Mouse (Mus musculus): Measurements from ENCODE around the gene Cort. TPM values are rescaled to one million over a fixed set of nuclear protein-coding genes. Genes with fewer than 3 reads are reported as not detected.

Gene Cort
- polyA plus RNA-seq, 1 experiment from 2014 or later: not detected

GRCm38 (mm10) chr4:149079629-149080028 is 46.9 kb downstream of the Cort start:
- no peak overlapping the region for H3K4me3 ChIP-seq
- H3K9ac ChIP-seq: no peak overlapping the region
- peaks cover 19% of the 10 kb centered on the region for H3K4me1 ChIP-seq
- H3K9me3 ChIP-seq (replicated peaks): no peaks in the 10 kb centered on the region
- 91% methylated on average over 6 of the region's 6 CpGs for WGBS
- H3K27ac ChIP-seq: no peak overlapping the region
- no peak overlapping the region for H3K4me2 ChIP-seq
- H3K36me3 ChIP-seq (ENCODE audit: poor library complexity, severe bottlenecking): peaks cover 7% of the 10 kb centered on the region; the same call in 1 of the 2 replicates
- ATAC-seq: no peak
- H3K27me3 ChIP-seq: no peaks in the 10 kb centered on the region

- Histone ChIP-seq H3K36me3 (ENCODE audit: poor library complexity, severe bottlenecking) (peaks cover 9% of the 10 kb centered on the region; the same call in 1 of the 2 replicates), H3K4me3 (no peak overlapping the region), H3K9me3 (replicated peaks) (no peaks in the 10 kb centered on the region), H3K27me3 (no peaks in the 10 kb centered on the region), H3K9ac (no peak overlapping the region), H3K4me1 (peaks cover 19% of the 10 kb centered on the region), H3K4me2 (no peak overlapping the region), H3K27ac (no peak overlapping the region)
- ATAC-seq: no peak
- WGBS: 75% methylated on average over 4 of the region's 4 CpGs
These were observed 48.3 kb downstream of the Cort start for GRCm38 (mm10) chr4:149078261-149078660.

- H3K4me1 ChIP-seq: peaks cover 11% of the 10 kb centered on the region; the same call in 1 of the 2 replicates
- H3K9me3 ChIP-seq (replicated peaks): no peaks in the 10 kb centered on the region
- H3K9ac ChIP-seq: no peak overlapping the region
- 24% methylated on average over 10 of the region's 10 CpGs for WGBS
- ATAC-seq: peak; percentile 85
- H3K27me3 ChIP-seq: no peaks in the 10 kb centered on the region
- no peak overlapping the region for H3K4me2 ChIP-seq
- H3K4me3 ChIP-seq: no peak overlapping the region
- H3K36me3 ChIP-seq (ENCODE audit: poor library complexity, severe bottlenecking): peaks cover 20% of the 10 kb centered on the region
- no peak overlapping the region for H3K27ac ChIP-seq
These were observed 50.5 kb downstream of the Cort start for GRCm38 (mm10) chr4:149075871-149076575.

GRCm38 (mm10) chr4:149075073-149075472 is 51.5 kb downstream of the Cort start:
- H3K4me1 ChIP-seq: peaks cover 16% of the 10 kb centered on the region
- peaks cover 20% of the 10 kb centered on the region for H3K36me3 ChIP-seq (ENCODE audit: poor library complexity, severe bottlenecking)
- H3K4me3 ChIP-seq: no peak overlapping the region
- H3K27ac ChIP-seq: no peak overlapping the region
- WGBS: 92% methylated on average over 13 of the region's 13 CpGs
- H3K9ac ChIP-seq: no peak overlapping the region
- H3K4me2 ChIP-seq: no peak overlapping the region
- H3K9me3 ChIP-seq (replicated peaks): no peaks in the 10 kb centered on the region
- no peak for ATAC-seq
- H3K27me3 ChIP-seq: no peaks in the 10 kb centered on the region

Other genes with a start within 250 kb of the Cort start
- 46.1 and 47.8 TPM in 2 replicates for gene Pex14, start 26.9 kb downstream of the Cort start, polyA plus RNA-seq (2015; fragmentation: Nextera tagmentation; extraction: Ambion mirVana)
- gene Dffa, start 22.6 kb downstream of the Cort start, polyA plus RNA-seq (2015; fragmentation: Nextera tagmentation; extraction: Ambion mirVana): 24.4 and 25.4 TPM in 2 replicates
- gene Cenps, start 10.9 kb upstream of the Cort start, polyA plus RNA-seq (2015; fragmentation: Nextera tagmentation; extraction: Ambion mirVana): 38.7 and 40.7 TPM in 2 replicates
- 96.4 and 107 TPM in 2 replicates for gene Pgd, start 40.0 kb upstream of the Cort start, polyA plus RNA-seq (2015; fragmentation: Nextera tagmentation; extraction: Ambion mirVana)
- 136 TPM in 2 replicates for gene Kif1b, start 180.9 kb upstream of the Cort start, polyA plus RNA-seq (2015; fragmentation: Nextera tagmentation; extraction: Ambion mirVana)

Measured in forebrain, embryonic 13.5 days (tissue).